Mouse (Mus musculus): ENCODE measurements at regions not wholly inside any gene's neighbourhood (a gene's known extent, or its start where the extent isn't known, plus 50 kb on each side); places are given as distances from the start of the nearest gene placed in this dataset.
A peak's percentile ranks its signal among the peaks of the same experiment; 100 is the strongest.

DNA sequence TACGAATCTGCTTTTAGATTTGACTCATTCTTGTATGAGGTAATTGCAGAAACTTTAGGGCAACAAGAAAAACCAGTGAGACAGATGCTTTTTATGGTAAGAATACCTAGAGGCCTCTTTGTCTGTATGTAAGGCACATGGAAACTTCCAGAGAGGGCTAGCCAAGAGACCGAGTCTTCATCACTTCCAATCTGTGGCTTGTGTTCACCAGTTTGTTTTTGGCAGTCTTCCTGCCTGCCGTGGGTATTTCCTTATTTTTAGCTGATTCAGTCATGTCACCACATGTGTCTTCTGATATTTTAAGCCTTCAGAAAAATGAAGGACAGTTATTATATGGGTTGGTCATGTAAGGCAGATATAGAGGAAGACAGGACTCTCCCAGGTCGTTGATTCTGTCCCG lies 100.2 kb upstream of the Ncam1 start:
- no peak for ATAC-seq (ENCODE audit: insufficient number of reproducible peaks, low FRiP score, low TSS enrichment)

DNA sequence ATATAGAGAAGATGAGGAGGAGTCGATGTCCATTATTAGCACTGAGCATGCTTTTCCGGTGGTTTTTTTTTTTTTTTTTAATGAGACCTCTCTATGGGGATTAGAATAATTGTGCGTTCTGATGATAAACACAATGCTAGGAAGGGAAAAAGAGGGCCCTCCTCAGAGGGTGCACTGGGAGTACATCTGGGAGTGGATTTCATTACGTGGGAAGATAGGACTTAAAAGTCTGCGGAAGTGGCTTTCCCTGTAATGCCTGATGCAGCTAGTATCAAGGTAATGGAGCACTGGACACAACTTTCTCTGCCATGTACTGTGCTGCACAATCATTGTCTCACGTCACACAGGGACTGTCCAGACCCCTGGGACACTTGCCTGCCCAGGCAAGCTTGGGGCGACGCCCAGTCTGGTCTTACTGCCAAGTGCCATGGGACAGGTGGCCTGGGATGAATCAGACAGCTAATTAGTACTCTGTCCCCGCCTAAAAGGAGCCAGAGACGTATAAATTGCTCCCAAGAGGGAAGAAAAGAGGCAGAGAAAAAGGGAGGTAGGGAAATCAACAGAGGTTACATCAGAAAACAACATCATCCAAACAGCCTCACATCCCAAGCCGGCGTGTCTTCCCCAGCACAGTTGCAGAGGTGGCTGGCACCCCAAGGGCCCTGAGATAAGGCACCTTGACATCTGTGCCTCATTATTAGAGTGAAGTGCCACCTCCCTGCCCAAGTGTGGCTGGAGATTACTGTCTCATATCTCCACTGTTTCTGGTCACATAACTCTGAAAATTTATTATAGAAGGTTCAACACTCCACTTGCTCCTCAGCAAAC lies 86.0 kb upstream of the Ncam1 start:
- peak; percentile 75 for ATAC-seq (ENCODE audit: insufficient number of reproducible peaks, low FRiP score, low TSS enrichment)

DNA sequence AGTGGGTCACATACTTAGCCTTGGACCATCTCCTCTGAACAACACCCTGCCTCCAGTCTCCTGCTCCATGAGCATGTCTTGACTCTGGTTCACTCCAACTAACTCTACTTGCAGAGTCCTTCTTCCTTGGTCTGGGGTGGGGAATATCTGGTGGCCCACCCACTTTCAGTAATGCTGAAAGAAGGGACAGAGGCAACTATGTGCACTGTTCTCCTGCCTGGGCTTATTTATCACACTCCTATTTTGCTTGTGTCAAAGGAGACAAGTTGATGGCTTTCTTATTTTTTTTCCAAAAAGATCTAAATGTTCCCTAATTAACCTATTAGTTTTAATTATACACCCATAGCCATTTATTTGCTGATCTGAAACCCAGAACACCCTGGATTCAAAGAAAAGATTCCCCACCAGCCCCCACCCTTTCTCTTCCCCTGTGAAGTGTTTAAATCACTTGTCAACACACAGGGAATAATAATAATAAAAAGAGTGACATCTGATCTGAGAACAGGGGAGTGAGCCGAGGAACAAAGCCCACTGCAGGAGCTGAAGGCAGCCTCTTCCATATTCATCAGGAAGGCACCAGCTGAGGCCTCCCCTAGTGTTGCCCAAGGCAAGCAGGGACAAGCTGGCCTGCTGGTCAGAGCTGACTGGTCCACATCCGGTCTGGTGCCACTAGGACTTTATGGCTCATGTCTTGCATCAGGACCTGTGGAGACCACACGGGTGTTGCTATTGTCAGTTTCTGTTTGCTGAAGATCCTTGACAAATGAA lies 80.8 kb upstream of the Ncam1 start:
- no peak for ATAC-seq (ENCODE audit: insufficient number of reproducible peaks, low FRiP score, low TSS enrichment)

DNA sequence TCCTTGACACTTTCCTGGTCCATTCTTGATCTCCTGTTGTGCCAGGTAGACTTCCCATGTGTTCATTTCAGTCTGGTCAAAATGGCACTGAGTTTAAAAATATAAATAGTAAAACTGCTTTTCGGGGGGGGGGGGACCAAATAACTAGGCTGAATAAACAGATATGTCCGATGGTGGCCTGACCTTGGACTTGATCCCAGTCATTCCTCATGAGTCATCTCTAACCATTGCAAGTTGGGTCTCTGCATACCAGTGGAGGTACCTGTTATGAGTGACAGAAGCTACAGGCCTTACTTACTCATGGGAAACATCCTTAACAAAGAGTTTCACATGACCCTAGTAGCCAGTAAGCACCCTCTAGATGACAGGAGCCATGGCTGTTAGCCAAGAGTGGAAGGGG lies 76.2 kb upstream of the Ncam1 start:
- ATAC-seq (ENCODE audit: insufficient number of reproducible peaks, low FRiP score, low TSS enrichment): no peak

DNA sequence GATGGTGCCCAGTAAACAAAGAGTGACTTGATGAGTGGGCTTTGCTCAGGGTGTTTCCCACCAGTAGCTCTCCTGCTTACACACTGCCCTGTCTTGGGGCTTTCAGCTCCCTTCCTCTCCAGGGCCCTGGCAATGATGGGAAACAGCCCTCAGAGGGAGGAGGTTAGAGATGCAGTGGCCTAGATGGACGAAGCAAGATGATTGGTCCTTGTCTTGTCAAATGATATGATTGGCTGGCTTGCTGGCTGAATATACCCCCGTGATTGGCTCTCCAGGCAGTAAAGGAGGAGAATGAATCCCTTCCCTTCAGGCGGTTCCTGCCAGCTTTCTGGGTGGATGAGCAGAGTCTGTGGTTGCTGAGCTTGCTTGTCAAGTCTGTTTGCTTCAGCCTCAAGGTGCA lies 74.8 kb upstream of the Ncam1 start:
- ATAC-seq (ENCODE audit: insufficient number of reproducible peaks, low FRiP score, low TSS enrichment): peak; percentile 98

DNA sequence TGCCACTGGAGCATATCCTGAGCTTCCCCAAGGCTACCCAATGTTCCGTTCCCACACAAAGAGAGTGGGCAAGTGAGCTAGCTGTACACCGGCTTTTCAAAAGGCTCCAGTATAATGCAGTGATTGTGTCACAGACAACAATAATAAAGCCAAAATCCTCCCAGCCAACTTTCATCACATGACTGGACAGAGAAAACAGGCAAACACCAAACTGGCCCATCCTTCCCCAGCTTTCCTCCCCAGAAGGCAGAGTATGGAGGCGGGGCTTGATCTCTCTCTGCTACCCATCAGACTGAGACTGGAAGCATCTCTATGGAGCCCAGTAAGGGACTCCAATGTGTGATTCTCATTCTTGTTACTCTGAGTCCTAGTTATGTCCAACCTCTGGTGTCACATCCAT lies 52.8 kb upstream of the Ncam1 start:
- ATAC-seq (ENCODE audit: insufficient number of reproducible peaks, low FRiP score, low TSS enrichment): no peak

DNA sequence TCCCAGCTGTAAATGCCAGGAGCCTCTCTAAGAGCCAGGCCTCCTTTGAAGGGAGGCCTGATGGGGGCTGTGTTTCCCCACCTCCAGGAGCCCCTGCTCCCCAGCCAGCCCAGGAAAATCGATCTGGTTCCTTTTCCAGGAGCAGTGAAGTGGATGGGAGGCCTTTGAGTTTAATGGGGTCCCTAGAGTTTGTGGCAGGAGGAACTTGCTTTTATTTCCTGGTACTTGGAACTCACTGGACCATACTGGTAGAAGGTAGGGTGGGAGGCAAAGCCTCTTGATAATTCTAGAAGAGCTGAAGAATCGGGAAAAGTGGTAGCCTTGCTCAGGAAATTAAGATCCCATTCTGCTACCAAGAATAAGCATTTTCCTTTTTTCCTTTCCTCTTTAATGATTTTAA lies 50.7 kb upstream of the Ncam1 start:
- ATAC-seq (ENCODE audit: insufficient number of reproducible peaks, low FRiP score, low TSS enrichment): no peak

DNA sequence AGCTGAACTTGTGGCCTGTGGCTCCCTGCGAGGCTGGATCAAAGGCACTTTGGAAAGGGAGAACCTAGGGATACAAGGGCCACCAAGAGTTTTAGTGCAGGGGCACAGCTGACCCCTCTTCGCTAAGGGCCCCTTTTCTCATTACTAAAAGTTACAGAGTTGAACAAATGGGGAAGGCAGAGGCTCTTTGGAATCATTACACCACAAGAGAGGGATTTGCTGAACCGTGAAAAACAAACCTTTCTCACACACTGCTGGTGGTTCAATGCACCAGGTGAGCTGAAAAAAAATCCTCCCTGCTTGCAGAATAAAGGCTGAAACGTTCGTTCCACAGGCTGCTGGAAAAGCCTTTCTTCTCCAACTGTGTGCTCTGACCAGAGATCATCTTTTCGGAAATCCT lies 50.2 kb upstream of the Ncam1 start:
- ATAC-seq (ENCODE audit: insufficient number of reproducible peaks, low FRiP score, low TSS enrichment): no peak
